Mouse (Mus musculus) left cerebral cortex, postnatal 36 days (tissue): ENCODE data around the gene Tspan9. TPM values are rescaled to one million over a fixed set of nuclear protein-coding genes. Genes with fewer than 3 reads are reported as not detected.

Source experiments
- DNase-seq, 2 experiments: peaks; one replicate each; pipeline ENCODE4 v3.0.0; 2021 to 2022; ENCODE audit warnings: low spot score in 2 of 2, mixed read lengths in 1 of 2
- intact Hi-C: fragments of 180-260 bp; cut with DNase I; formaldehyde crosslinking; loops from one replicate; pipeline ENCODE4 v1.15.1; 2025
- total RNA-seq, 2 experiments: library from RNA; stranded (reverse); gene quantifications; 2 replicates each; pipeline ENCODE4 v1.2.3; 2021

The Tspan9 gene
- total RNA-seq, 2 experiments from 2014 or later, result 47.5 to 62.9 TPM

GRCm38 (mm10) chr6:128085488-128086066 is 57.8 kb downstream of the Tspan9 start:
- intact Hi-C loops, result no loop called here

GRCm38 (mm10) chr6:128083305-128083704 is 60.1 kb downstream of the Tspan9 start:
- intact Hi-C loops, result no loop called here

More at GRCm38 (mm10) chr6:128085488-128086066, 57.8 kb downstream of the Tspan9 start:
- DNase-seq, result no peak

GRCm38 (mm10) chr6:128081781-128082180 is 61.6 kb downstream of the Tspan9 start:
- intact Hi-C loops, result no loop called here

More at GRCm38 (mm10) chr6:128083305-128083704, 60.1 kb downstream of the Tspan9 start:
- no peak for DNase-seq

GRCm38 (mm10) chr6:128081293-128081692 is 62.1 kb downstream of the Tspan9 start:
- intact Hi-C loops, result no loop called here
- no peak for DNase-seq

More at GRCm38 (mm10) chr6:128081781-128082180, 61.6 kb downstream of the Tspan9 start:
- DNase-seq, result no peak

GRCm38 (mm10) chr6:128079576-128080224 is 63.7 kb downstream of the Tspan9 start:
- intact Hi-C loops, result no loop called here
- DNase-seq, result no peak

- DNase-seq, result no peak
- intact Hi-C loops, result no loop called here
Observed at GRCm38 (mm10) chr6:128078508-128078907, 64.9 kb downstream of the Tspan9 start.

GRCm38 (mm10) chr6:128076104-128077020 is 67.0 kb downstream of the Tspan9 start:
- DNase-seq, result no peak
- intact Hi-C loops, result no loop called here

- no peak for DNase-seq
- intact Hi-C loops, result no loop called here
Observed at GRCm38 (mm10) chr6:128075453-128076003, 67.9 kb downstream of the Tspan9 start.

GRCm38 (mm10) chr6:128070921-128071558 is 72.4 kb downstream of the Tspan9 start:
- intact Hi-C loops, result no loop called here
- no peak for DNase-seq

GRCm38 (mm10) chr6:128070072-128070872 is 73.1 kb downstream of the Tspan9 start:
- intact Hi-C loops, result no loop called here
- DNase-seq, result no peak

- intact Hi-C loops, result no loop called here
- DNase-seq, result no peak
Observed at GRCm38 (mm10) chr6:128068144-128068543, 75.2 kb downstream of the Tspan9 start.

- no peak for DNase-seq
- intact Hi-C loops, result no loop called here
Observed at GRCm38 (mm10) chr6:128065982-128066381, 77.4 kb downstream of the Tspan9 start.

- no peak for DNase-seq
Observed at GRCm38 (mm10) chr6:128063501-128063900, 79.9 kb downstream of the Tspan9 start.

GRCm38 (mm10) chr6:128062784-128063183 is 80.6 kb downstream of the Tspan9 start:
- intact Hi-C loops, result no loop called here
- no peak for DNase-seq

More at GRCm38 (mm10) chr6:128063501-128063900, 79.9 kb downstream of the Tspan9 start:
- intact Hi-C loops, result no loop called here

GRCm38 (mm10) chr6:128062216-128062615 is 81.2 kb downstream of the Tspan9 start:
- no peak for DNase-seq
- intact Hi-C loops, result no loop called here

- intact Hi-C loops, result no loop called here
- no peak for DNase-seq
Observed at GRCm38 (mm10) chr6:128061342-128061741, 82.1 kb downstream of the Tspan9 start.

- intact Hi-C loops, result no loop called here
- DNase-seq, result no peak
Observed at GRCm38 (mm10) chr6:128058570-128058969, 84.8 kb downstream of the Tspan9 start.

- DNase-seq, result no peak
- intact Hi-C loops, result no loop called here
Observed at GRCm38 (mm10) chr6:128058157-128058556, 85.2 kb downstream of the Tspan9 start.
